Mouse (Mus musculus): Measurements from ENCODE around the gene Gm20388. TPM values are rescaled to one million over a fixed set of nuclear protein-coding genes. Genes with fewer than 3 reads are reported as not detected.
A peak's percentile ranks its signal among the peaks of the same experiment; 100 is the strongest.
"Not testable (repeated sequence)": the region's sequence is repeated elsewhere in the genome, so short reads cannot be mapped to it uniquely, and the experiment has no call there.

Gene Gm20388
- total RNA-seq, 2 experiments from 2014 or later = 1.3 to 8.5 TPM

- not testable (repeated sequence) for DNase-seq (ENCODE audit: low spot score in 2 of 2)
Observed at GRCm38 (mm10) chr8:123601457-123601856, 3690.8 kb downstream of the Gm20388 start.

DNA sequence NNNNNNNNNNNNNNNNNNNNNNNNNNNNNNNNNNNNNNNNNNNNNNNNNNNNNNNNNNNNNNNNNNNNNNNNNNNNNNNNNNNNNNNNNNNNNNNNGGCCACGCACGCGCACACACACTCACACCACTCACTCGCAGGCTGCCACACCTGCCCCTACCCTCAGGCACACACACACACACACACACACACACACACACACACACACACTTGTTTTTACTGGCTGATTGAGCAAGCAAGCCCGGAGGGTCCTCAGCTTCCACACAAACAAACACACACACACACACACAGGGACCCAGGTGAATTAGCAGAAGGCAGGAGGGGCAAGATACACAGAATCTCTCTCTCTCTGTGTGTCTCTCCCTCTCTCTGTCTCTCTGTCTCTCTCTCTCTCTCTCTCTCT, 3702.0 kb downstream of the Gm20388 start:
- DNase-seq (ENCODE audit: low spot score in 2 of 2) = peak in 1 of 2 experiments; percentile 0

DNA sequence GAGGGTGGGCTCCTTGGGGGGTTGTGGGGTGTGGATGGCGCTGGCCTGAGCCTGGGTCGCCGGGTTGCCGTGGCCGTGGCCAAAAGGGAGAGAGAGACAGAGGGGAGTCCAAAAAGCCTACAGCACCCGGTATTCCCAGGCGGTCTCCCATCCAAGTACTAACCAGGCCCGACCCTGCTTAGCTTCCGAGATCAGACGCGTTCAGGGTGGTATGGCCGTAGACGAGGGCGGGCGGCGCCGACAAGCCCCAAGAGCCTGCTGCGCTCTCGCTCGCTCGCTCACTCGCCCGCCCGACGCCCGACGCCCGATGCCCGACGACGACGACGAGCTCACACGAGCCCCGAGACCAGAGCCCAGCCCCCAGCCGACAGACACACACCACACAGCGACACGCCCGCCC, 3712.9 kb downstream of the Gm20388 start:
- DNase-seq (ENCODE audit: low spot score in 2 of 2) = not testable (repeated sequence)

GRCm38 (mm10) chr8:123624274-123624673, 3713.6 kb downstream of the Gm20388 start:
- DNase-seq (ENCODE audit: low spot score in 2 of 2) = no peak

DNA sequence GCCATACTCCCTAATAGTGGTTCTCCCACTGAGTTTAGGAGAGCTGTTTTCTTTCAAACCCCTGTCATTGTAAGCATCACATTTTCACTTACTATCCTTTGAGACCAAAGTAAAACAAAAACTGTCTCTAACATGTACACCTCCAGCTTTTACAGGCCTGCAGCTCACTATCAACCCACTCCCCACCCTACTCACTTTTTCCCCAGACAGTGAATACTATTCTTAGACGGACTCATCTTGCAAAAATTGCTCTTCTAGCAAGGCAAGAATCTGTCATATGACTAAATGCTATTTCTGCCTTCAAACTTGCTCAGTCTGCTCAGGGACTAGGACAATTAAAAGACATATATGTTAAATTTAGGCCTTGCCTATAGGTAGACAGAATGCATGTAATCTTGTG, 3714.1 kb downstream of the Gm20388 start:
- no peak for DNase-seq (ENCODE audit: low spot score in 2 of 2)

DNA sequence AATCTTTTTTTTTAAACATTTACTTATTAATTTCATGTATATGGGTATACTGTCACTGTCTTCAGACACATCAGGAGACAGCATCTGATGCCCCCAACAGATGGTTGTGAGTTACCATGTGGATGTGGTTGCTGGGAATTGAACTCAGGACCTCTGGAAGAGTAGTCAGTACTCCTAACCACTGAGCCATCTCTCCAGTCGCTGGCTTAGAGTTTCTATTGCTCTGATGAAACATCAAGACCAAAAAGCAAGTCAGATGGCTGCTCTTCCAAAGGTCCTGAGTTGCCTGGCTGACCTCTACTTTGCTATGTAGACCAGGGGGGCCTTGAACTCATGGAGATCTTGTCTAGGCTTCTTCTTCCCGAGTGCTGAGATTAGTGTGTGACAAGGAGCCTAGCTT, 3715.1 kb downstream of the Gm20388 start:
- DNase-seq (ENCODE audit: low spot score in 2 of 2) = no peak

- peak in 1 of 2 experiments; percentile 16 for DNase-seq (ENCODE audit: low spot score in 2 of 2)
Observed at GRCm38 (mm10) chr8:123627410-123628147, 3716.9 kb downstream of the Gm20388 start.

- DNase-seq (ENCODE audit: low spot score in 2 of 2) = peak; percentile 53 to 55
Observed at GRCm38 (mm10) chr8:123628253-123628967, 3717.8 kb downstream of the Gm20388 start.

DNA sequence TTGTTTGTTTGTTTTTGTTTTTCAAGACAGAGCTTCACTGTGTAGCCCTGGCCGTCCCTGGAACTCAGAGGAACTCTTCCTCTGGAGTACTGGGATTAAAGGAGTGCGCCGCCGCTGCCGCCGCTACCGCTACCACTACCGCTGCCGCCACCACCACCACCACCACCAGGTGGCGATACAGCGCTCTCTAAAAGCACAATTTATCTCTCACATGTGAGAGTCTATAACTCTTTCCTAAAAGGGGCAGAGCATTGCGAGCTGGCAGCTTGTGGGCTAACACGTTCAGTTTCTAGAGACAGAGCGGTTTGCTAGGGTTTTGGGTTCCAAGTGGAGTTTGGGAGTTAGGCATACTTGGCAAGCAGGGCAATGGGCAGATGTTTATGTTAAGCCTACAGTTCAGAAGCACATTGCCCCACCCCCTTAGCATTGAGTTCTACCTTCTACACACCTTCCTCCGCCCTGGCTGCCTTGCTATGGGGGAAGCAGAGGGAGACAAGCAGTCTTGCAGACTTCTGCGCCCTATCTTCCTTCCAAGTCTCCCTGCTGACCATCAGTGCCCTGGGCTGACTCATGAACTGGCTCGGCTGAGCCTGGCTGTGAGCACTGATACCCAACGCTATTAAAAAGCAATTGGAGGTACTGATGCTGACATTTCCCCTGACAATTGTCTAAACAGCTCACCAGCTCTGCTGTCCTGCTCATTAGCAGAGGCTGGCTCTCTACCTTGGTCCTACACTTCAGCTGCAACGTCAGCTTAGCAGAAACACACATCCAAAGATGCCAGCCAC, 3718.5 kb downstream of the Gm20388 start:
- peak; percentile 56 to 77 for DNase-seq (ENCODE audit: low spot score in 2 of 2)

- DNase-seq (ENCODE audit: low spot score in 2 of 2) = peak in 1 of 2 experiments; percentile 15
Observed at GRCm38 (mm10) chr8:123630058-123630457, 3719.4 kb downstream of the Gm20388 start.

GRCm38 (mm10) chr8:123630841-123631251, 3720.2 kb downstream of the Gm20388 start:
- DNase-seq (ENCODE audit: low spot score in 2 of 2) = peak in 1 of 2 experiments; percentile 13

DNA sequence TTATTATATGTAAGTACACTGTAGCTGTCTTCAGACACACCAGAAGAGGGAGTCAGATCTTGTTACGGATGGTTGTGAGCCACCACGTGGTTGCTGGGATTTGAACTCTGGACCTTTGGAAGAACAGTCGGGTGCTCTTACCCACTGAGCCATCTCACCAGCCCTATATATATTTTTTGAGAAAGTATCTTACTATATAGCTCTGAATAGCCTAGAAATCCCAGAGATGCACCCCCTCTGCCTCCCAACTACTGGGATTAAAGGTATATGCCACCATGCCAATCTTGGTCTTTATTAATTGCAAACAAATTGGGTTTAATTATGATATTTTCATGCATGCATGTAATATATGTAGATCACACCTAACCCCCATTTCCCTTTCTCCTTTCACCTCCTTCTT, 3721.1 kb downstream of the Gm20388 start:
- DNase-seq (ENCODE audit: low spot score in 2 of 2) = not testable (repeated sequence)

GRCm38 (mm10) chr8:123632257-123632656, 3721.6 kb downstream of the Gm20388 start:
- DNase-seq (ENCODE audit: low spot score in 2 of 2) = peak in 1 of 2 experiments; percentile 11

DNA sequence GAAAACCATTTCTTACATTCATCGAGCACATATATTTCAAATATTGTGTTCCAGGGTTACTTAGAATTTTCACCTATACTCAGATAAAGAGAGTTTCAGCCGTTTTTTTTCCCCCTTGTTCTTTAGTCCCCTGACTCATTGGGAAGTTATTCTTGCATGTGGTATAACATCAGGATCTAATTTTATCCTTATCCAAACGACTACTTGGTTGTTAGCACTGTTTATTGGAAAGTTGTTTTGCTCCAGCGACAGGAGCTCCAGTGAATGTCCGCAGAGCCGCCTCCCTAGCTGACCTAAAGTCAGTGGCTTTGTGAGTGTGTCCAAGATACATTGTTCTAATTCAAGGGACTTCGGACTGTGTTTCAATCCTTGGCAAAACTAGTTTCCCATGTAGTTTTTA, 3723.2 kb downstream of the Gm20388 start:
- no peak for DNase-seq (ENCODE audit: low spot score in 2 of 2)

DNA sequence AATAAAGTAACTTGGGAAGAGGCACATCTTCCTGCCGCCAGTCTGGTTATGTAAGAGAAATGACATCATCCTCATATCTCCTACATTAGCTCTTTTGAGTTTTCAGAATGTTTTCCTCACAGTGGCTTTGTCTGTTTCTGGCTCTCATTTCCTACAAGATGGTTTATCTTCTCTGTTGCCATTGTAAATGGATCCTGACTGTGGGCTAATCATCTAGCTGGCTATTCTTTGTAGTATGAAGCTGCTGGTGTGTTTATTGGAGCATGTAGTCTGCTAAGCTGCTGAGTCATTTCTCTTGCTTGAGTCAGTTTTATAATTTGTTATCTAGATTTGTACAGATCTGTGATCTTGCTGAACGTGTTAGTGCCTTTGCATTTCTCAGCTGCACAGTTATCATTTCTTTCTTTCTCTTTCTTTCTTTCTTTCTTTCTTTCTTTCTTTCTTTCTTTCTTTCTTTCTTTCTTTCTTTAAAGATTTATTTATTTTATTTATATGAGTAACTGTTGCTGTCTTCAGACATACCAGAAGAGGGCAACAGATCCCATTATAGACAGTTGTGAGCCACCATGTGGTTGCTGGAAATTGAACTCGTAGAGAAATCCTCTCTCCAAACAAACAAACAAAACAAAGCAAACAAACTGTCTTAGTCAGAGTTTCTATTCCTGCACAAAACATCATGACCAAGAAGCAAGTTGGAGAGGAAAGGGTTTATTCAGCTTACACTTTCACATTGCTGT, 3723.9 kb downstream of the Gm20388 start:
- no peak for DNase-seq (ENCODE audit: low spot score in 2 of 2)

GRCm38 (mm10) chr8:123635671-123636070, 3725.0 kb downstream of the Gm20388 start:
- no peak for DNase-seq (ENCODE audit: low spot score in 2 of 2)

DNA sequence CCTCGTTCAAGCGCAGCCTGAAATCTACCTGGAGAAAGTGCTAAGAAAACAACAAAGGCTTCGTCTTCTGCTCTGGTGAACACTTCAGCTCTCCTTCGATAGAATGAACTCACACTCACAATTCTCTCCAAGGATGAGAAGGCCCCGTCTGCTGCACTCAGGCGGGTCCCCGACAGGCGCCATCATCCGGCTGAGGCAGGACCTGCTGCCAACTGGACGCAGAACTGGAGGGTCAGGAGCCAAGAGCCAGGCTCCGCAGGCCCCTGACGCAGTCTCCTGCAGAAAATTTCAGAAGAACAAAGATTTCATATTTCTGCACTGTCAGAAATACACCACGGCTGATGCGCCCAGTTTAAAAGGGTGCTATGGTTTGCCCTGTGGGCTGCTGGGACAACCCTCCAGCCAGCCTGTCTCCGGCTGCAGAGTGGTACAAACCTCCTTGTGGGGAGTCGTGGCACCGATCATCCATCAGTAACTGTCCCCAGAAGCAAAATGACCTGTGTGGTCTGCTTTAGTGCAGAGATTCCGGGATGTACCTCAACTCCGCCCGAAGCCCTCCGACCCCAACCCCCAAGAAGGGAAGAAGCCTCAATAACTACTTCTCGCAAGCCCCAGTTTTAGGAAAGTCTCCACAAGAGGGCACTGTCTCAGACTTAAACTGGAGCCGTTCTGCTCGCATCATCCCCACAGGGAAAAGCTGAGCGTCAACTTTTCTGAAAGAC, 3732.8 kb downstream of the Gm20388 start:
- DNase-seq (ENCODE audit: low spot score in 2 of 2) = peak in 1 of 2 experiments; percentile 42

GRCm38 (mm10) chr8:123645229-123645628, 3734.6 kb downstream of the Gm20388 start:
- DNase-seq (ENCODE audit: low spot score in 2 of 2) = no peak

GRCm38 (mm10) chr8:123648245-123649170, 3737.9 kb downstream of the Gm20388 start:
- no peak for DNase-seq (ENCODE audit: low spot score in 2 of 2)

All from adrenal gland, adult 18-20 months (tissue).